Mouse (Mus musculus) liver, postnatal 0 days (tissue): ENCODE measurements around the gene 4933430I17Rik.

Source experiments
- CTCF ChIP-seq: sonication (generic); IDR thresholded peaks from 2 replicates; pipeline ENCODE4 v1.5.1; 2016; ENCODE audit warnings: antibody characterized with exemption, low read depth
- EP300 ChIP-seq: IDR thresholded peaks from 2 replicates; pipeline ENCODE4 v1.6.1; 2016; ENCODE audit warnings: antibody characterized with exemption, low read depth, mild to moderate bottlenecking

DNA sequence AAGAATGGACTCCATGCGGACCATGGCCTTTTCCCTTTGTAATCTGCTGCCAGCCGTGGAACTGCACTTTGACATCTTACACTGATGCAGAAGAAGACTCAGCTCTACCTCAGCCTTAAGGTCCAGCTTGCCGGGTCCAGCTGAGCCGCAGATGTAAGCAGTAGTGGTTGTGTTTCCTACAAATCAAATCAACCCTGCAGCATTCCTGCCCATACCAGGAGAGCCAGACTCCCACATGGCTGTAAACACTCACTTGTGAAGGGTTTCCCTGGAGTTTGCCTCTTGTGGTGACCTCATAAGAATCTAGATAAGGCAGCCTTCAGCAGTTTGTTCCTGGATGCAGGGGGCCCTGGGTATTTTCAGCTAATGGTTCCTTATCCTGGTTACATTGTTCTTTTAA is 41.4 kb downstream of the 4933430I17Rik start:
- TF ChIP-seq CTCF = no peak
- TF ChIP-seq EP300 = no peak
